Mouse (Mus musculus): ENCODE measurements around the gene Efcab12. TPM values are rescaled to one million over a fixed set of nuclear protein-coding genes. Genes with fewer than 3 reads are reported as not detected.
A peak's percentile ranks its signal among the peaks of the same experiment; 100 is the strongest.
"Not testable (repeated sequence)": the region's sequence is repeated elsewhere in the genome, so short reads cannot be mapped to it uniquely, and the experiment has no call there.

The Efcab12 gene
- polyA plus RNA-seq, 1 experiment from 2014 or later: 0.06 TPM

DNA sequence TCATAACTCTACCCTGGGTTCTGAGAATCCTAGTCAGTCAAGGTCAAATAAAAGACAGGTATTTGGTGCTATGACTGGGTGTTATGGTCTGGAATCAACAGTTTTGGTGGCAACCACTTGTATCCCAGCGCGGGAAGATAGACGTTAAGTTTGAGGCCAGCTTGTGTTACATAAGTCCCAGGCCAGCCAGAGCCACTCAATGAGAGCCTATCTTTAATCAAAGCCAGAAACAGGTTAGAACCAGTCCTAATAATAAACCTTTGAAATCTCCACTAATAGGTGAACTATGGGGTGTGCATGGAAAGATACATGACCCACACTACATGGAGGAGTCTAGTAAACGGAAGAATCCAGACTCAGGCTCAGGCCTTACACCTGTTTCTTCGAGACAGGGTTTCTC lies 533 bp upstream of the Efcab12 start:
- Histone ChIP-seq H3K27ac (replicated peaks) (peak overlapping the region; percentile 21; the same call in 1 of the 2 replicates), H3K27me3 (no peaks in the 10 kb centered on the region), H3K4me2 (peak overlapping the region; percentile 72), H3K9me3 (replicated peaks) (no peaks in the 10 kb centered on the region), H3K4me3 (replicated peaks) (peak overlapping the region; percentile 45), H3K36me3 (replicated peaks) (peaks cover 23% of the 10 kb centered on the region), H3K4me1 (replicated peaks) (peaks cover 23% of the 10 kb centered on the region), H3K9ac (no peak overlapping the region)
- 65% methylated on average over 5 of the region's 5 CpGs for WGBS (ENCODE audit: insufficient replicate concordance)
- ATAC-seq (ENCODE audit: insufficient read depth): peak; percentile 22; the same call in 1 of the 2 replicates

DNA sequence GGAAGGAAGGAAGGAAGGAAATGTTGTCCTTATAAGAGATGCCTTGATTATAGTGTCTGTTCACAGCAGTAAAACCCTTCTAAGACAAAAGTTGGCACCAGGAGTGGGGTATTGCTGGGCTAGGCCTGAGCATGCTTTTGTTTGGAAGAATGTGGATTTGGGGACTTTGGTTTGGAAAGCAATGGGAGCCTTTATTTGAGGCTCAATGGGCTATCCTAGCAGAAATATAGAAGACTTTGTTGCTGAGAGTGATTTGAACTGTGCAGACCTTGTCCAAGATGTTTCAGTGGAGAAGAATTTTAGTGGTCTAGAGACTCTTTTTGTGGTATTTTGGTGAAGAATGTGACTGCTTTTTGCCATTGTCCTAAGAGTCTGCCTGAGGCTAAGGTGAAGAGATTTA lies 4.4 kb downstream of the Efcab12 start:
- ATAC-seq (ENCODE audit: insufficient read depth): no peak
- peaks cover 41% of the 10 kb centered on the region for H3K4me1 ChIP-seq (replicated peaks)

DNA sequence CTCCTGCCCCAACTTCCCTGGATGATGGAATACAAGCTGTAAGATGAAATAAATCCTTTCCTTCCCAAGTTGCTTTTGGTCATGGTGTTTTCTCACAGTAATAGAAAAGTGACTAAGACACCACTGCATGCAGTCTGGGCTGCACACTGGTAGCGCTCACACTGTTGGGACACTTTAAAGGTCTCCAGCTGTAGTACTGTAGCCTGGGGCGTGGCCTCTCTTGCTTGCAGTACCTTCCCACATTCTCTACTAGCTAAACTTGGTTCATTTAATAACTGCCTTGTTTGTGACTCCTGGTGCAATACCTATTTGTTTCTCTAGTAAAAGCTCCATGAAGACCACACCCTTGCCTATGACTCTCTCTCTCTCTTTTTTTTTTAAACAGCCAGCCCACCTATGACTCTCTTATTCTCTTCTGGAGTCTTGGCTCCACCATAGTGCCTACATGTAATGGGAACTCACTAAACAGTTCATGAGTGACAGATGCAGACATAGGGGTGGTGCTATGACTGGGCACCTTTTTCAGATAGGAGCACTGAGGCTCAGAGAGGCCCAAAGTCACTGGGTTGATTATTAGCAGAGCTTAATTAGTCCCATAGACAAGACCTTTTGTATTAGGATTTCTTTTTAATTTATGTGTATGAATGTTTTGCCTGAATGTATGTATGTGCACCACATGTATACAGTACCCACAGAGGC lies 5.9 kb downstream of the Efcab12 start:
- H3K9me3 ChIP-seq (replicated peaks): no peaks in the 10 kb centered on the region
- H3K36me3 ChIP-seq (replicated peaks): no peaks in the 10 kb centered on the region
- H3K4me1 ChIP-seq (replicated peaks): peaks cover 29% of the 10 kb centered on the region
- H3K27me3 ChIP-seq: no peaks in the 10 kb centered on the region
- ATAC-seq (ENCODE audit: insufficient read depth): peak; percentile 45; the same call in 1 of the 2 replicates
- H3K27ac ChIP-seq (replicated peaks): peak overlapping the region; percentile 24; the same call in 1 of the 2 replicates
- H3K4me3 ChIP-seq (replicated peaks): no peak overlapping the region
- no peak overlapping the region for H3K4me2 ChIP-seq
- H3K9ac ChIP-seq: no peak overlapping the region
- 74% methylated on average over 2 of the region's 2 CpGs for WGBS (ENCODE audit: insufficient replicate concordance)

More for the DNA sequence above, 4.4 kb downstream of the Efcab12 start:
- Histone ChIP-seq H3K9me3 (replicated peaks) (no peaks in the 10 kb centered on the region), H3K4me2 (no peak overlapping the region), H3K27ac (replicated peaks) (no peak overlapping the region), H3K9ac (no peak overlapping the region), H3K36me3 (replicated peaks) (no peaks in the 10 kb centered on the region), H3K27me3 (no peaks in the 10 kb centered on the region), H3K4me3 (replicated peaks) (no peak overlapping the region)

DNA sequence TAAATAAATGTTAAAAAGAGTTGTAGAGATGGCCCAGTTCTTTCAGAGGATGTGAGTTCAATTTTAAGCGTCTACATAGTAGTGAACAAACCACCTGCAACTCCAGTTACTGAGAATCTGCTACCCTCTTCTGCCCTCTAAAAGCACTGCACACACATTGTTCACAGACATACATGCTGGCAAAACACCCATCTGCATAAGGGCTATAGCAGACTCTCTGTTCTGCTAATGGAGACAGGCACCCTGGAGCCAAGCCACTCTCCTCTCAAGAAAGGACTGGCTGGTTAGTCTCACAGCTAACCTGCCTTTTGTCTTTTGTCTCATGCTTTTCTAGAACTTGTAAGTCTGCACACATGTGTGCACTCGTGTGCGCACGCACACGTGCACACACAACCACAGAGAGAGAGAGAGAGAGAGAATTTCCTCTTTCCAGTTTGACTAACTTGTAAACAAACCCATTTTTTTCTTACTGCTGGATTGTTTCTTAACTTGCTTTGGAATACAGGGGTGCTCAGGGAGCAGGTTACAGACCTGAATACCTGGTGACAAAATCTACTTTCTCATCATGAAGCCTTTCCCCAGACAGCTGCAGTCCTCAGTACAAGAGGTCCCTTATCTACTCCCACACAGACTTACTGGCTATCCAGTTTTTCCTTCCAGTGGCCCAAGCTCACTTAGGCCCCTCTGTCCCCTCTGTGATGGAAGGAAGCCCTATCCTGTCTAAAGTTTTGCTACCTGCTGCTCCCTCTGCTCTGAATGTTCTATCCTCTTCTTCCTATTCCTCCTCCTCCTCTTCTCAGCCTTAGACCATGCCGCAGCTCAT lies 7.2 kb downstream of the Efcab12 start:
- no peak overlapping the region for H3K9ac ChIP-seq
- no peak overlapping the region; the same call in 1 of the 2 replicates for H3K27ac ChIP-seq (replicated peaks)
- peak; percentile 52; the same call in 1 of the 2 replicates for ATAC-seq (ENCODE audit: insufficient read depth)
- no peak overlapping the region for H3K4me3 ChIP-seq (replicated peaks)
- H3K4me1 ChIP-seq (replicated peaks): peaks cover 29% of the 10 kb centered on the region
- H3K9me3 ChIP-seq (replicated peaks): no peaks in the 10 kb centered on the region
- WGBS (ENCODE audit: insufficient replicate concordance): 69% methylated on average over 6 of the region's 6 CpGs
- H3K36me3 ChIP-seq (replicated peaks): no peaks in the 10 kb centered on the region
- no peaks in the 10 kb centered on the region for H3K27me3 ChIP-seq
- no peak overlapping the region for H3K4me2 ChIP-seq

DNA sequence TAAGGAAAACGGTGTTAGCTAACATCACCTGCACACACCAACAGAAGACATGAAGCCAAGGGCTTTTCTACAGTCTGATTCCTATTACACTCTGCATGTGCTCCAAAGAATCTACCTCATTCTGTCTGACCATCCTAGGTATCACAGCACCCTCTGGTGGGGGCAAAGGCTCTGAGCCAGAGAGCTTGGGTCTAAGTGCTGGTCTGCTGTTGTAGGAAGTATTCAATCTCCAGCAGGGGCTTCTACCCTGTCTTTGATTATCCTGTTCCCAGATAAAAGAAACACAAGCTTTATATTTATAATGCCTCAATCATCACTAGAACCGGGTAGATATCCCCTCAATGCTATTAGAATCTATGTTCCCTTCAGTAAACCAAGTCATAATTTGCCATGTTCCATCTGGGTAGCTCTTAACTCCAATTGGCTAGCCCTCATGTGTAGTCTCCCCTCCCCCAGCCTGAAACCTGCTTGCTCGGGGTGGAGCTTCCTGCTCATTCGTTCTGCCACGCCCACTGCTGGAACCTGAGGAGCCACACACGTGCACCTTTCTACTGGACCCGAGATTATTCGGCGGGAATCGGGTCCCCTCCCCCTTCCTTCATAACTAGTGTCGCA lies 14.3 kb downstream of the Efcab12 start:
- H3K36me3 ChIP-seq (replicated peaks); H3K9me3 ChIP-seq (replicated peaks); H3K9ac ChIP-seq; H3K27me3 ChIP-seq: not testable (repeated sequence)
- Histone ChIP-seq H3K4me3 (replicated peaks) (peak overlapping the region; percentile 21), H3K4me2 (peak overlapping the region; percentile 60), H3K4me1 (replicated peaks) (peaks cover 45% of the 10 kb centered on the region), H3K27ac (replicated peaks) (peak overlapping the region; percentile 45)
- WGBS (ENCODE audit: insufficient replicate concordance): 1% methylated on average over 5 of the region's 11 CpGs
- peak; percentile 91 for ATAC-seq (ENCODE audit: insufficient read depth)

DNA sequence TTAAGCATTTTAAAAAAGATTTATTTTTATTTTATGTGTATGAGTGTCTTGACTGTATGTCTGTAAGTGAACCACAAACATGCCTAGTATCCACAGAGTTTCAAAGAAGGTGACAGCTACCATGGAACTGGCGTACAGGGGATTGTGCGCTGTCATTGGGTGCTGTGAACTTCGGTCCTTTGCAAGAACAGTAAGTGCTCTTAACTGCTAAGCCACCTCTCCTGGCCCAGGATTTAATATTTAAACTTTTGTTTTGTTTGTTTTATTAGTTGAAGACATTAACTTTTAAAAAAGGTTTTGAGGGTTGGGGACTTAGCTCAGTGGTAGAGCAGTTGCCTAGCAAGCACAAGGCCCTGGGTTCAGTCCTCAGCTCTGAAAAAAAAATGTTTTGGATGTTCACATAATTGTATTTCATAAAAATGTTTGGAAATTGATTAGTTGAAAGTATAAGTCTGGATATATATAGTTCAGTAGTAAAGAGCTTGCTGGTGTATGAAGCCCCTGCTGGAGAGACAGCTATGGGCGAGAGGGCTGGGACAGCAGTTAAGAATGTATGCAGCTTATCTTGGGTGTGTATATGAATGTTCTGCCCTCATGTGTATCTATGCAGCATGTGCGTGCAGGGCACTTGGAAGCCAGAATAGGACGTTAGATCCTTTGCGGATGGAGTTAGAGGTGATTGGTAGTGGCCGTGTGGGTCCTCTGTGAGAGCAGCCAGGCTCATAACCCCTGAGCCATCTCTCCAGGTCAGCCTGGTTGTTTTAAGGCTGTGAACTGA lies 16.8 kb downstream of the Efcab12 start:
- Histone ChIP-seq H3K4me1 (replicated peaks) (peaks cover 45% of the 10 kb centered on the region), H3K36me3 (replicated peaks) (no peaks in the 10 kb centered on the region), H3K4me3 (replicated peaks) (no peak overlapping the region), H3K27ac (replicated peaks) (peak overlapping the region; percentile 54; the same call in 1 of the 2 replicates), H3K9ac (no peak overlapping the region), H3K4me2 (peak overlapping the region; percentile 45), H3K9me3 (replicated peaks) (no peaks in the 10 kb centered on the region), H3K27me3 (no peaks in the 10 kb centered on the region)
- 45% methylated on average over 8 of the region's 8 CpGs for WGBS (ENCODE audit: insufficient replicate concordance)
- ATAC-seq (ENCODE audit: insufficient read depth): peak; percentile 62

DNA sequence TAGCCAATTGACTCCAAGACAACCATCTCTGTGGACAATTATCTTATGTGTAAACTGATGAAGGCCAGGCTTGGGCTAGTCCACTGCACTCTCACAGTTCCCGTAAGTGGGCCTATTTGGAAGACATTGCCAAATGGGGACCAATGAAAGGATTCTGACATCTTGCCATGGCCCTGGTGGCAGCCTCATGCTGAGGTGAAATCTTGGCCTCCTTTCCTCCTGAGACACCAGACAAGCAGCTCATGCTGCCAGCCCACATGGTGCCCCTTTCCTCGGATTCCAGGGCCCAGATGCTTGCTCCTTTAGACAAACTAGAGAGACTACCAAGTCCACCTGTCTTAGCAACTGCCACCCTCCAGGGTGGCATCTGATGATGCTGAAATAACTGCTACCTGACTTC lies 20.1 kb downstream of the Efcab12 start:
- H3K4me3 ChIP-seq (replicated peaks): no peak overlapping the region

DNA sequence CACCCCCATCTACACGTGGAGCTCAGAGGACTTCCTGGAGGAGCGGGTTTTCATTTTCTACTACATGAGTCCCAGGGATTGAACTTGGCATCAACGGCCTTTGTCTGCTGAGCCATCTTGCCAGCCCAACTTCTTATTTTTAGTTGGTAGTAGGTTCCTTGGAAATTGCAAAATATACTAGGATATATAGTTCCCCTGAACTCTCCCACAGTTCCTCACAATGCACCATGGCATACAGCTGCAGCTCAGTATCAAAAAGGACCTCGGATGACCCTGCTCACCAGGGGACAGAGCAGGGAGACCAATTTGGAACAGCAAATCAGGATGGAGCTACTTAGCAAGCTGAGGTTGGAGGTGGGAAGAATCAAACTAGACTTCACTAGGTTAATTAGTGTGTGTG lies 23.2 kb downstream of the Efcab12 start:
- no peaks in the 10 kb centered on the region for H3K36me3 ChIP-seq (replicated peaks)
- H3K4me3 ChIP-seq (replicated peaks): no peak overlapping the region
- H3K27ac ChIP-seq (replicated peaks): no peak overlapping the region
- no peaks in the 10 kb centered on the region for H3K9me3 ChIP-seq (replicated peaks)
- no peak for ATAC-seq (ENCODE audit: insufficient read depth)
- H3K4me1 ChIP-seq (replicated peaks): peaks cover 19% of the 10 kb centered on the region
- 54% methylated on average over 4 of the region's 4 CpGs for WGBS (ENCODE audit: insufficient replicate concordance)
- no peaks in the 10 kb centered on the region for H3K27me3 ChIP-seq
- no peak overlapping the region for H3K4me2 ChIP-seq
- H3K9ac ChIP-seq: no peak overlapping the region

More for the DNA sequence above, 20.1 kb downstream of the Efcab12 start:
- Histone ChIP-seq H3K27me3 (no peaks in the 10 kb centered on the region), H3K9me3 (replicated peaks) (no peaks in the 10 kb centered on the region), H3K36me3 (replicated peaks) (no peaks in the 10 kb centered on the region), H3K4me2 (no peak overlapping the region), H3K27ac (replicated peaks) (no peak overlapping the region), H3K9ac (no peak overlapping the region), H3K4me1 (replicated peaks) (peaks cover 46% of the 10 kb centered on the region)
- no peak for ATAC-seq (ENCODE audit: insufficient read depth)
- 75% methylated on average over 2 of the region's 2 CpGs for WGBS (ENCODE audit: insufficient replicate concordance)

DNA sequence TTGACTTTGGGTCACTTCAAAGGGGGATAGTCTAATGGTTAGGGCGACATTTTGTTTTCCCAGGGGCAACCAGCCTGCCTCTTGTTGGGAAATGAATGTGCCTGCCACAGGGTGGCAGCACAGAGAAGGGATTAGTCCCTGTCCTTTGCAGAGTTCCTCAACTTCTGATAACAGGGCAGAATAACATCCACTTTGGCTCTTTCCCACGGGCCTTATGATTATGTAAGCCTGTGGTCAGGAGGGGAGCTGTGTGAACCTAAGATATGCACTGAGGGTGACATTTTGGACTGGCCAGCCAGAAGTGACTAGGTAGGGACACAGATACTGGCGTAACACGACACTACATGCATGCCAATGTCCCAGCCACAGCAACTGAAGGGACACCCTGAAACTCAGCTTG lies 24.1 kb downstream of the Efcab12 start:
- peak; percentile 54 for ATAC-seq (ENCODE audit: insufficient read depth)
- Histone ChIP-seq H3K9ac (no peak overlapping the region), H3K36me3 (replicated peaks) (no peaks in the 10 kb centered on the region), H3K4me3 (replicated peaks) (no peak overlapping the region), H3K9me3 (replicated peaks) (no peaks in the 10 kb centered on the region), H3K4me2 (peak overlapping the region; percentile 32), H3K27ac (replicated peaks) (0 out of 2 replicates have a peak overlapping the region, but pooled peaks have one; percentile 3), H3K4me1 (replicated peaks) (peaks cover 17% of the 10 kb centered on the region), H3K27me3 (no peaks in the 10 kb centered on the region)
- 10% methylated on average over 4 of the region's 4 CpGs for WGBS (ENCODE audit: insufficient replicate concordance)

DNA sequence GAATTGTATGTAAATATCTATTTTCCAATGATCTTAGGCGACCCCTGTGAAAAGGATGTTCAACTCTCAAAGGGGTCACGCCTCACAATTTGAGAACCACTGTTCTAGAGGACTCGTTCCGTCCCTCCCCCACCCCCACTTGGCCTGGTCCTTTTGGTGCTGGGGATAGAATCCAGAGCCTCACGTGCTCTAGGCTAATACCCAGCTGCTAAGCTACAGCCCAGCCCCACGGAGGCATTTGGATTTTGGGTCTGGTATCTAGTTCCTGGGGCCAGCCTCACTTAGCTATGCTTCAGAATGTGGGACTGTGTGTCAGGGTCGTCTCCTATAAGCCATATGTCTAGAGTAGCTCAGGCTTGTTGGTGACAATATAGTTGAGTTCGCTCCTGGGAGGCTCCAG lies 26.6 kb downstream of the Efcab12 start:
- H3K4me3 ChIP-seq (replicated peaks): no peak overlapping the region
- no peak overlapping the region for H3K9ac ChIP-seq
- no peaks in the 10 kb centered on the region for H3K27me3 ChIP-seq
- H3K4me2 ChIP-seq: no peak overlapping the region
- peaks cover 32% of the 10 kb centered on the region for H3K4me1 ChIP-seq (replicated peaks)
- no peak overlapping the region for H3K27ac ChIP-seq (replicated peaks)
- ATAC-seq (ENCODE audit: insufficient read depth): no peak
- H3K36me3 ChIP-seq (replicated peaks): peaks cover 11% of the 10 kb centered on the region
- WGBS (ENCODE audit: insufficient replicate concordance): 66% methylated on average over 8 of the region's 8 CpGs
- no peaks in the 10 kb centered on the region for H3K9me3 ChIP-seq (replicated peaks)

All from liver, embryonic 15.5 days (tissue).